Mouse (Mus musculus) lung, embryonic 15.5 days (tissue): ENCODE measurements around the gene Sec23ip. TPM values are rescaled to one million over a fixed set of nuclear protein-coding genes. Genes with fewer than 3 reads are reported as not detected.

Source experiments
- ATAC-seq: fragments of 200-750 bp; cut with Nextera tagmentation; 2 replicates; pipeline ENCODE4 v1.8.0; 2017; ENCODE audit warnings: moderate number of reproducible peaks, borderline replicate concordance; ENCODE audit not compliant: low FRiP score, low TSS enrichment; ENCODE audit errors: extremely low read depth
- H3K27ac ChIP-seq: fragments of 300-500 bp; sonication (generic); 2 replicates; pipeline ENCODE4 v1.5.1; 2015; ENCODE audit warnings: moderate library complexity, mild to moderate bottlenecking, inconsistent platforms
- H3K27me3 ChIP-seq: fragments of 300-500 bp; sonication (generic); 2 replicates; pipeline ENCODE4 v1.6.1; 2015; ENCODE audit warnings: inconsistent platforms
- H3K36me3 ChIP-seq: fragments of 300-500 bp; sonication (generic); 2 replicates; pipeline ENCODE4 v1.6.1; 2015; ENCODE audit warnings: inconsistent platforms
- H3K4me1 ChIP-seq: fragments of 300-500 bp; sonication (generic); 2 replicates; pipeline ENCODE4 v1.6.1; 2015; ENCODE audit warnings: inconsistent platforms
- H3K4me2 ChIP-seq: fragments of 300-500 bp; sonication (generic); 2 replicates; pipeline ENCODE4 v1.6.1; 2015; ENCODE audit warnings: inconsistent platforms, mild to moderate bottlenecking, moderate library complexity
- H3K4me3 ChIP-seq: fragments of 300-500 bp; sonication (generic); 2 replicates; pipeline ENCODE4 v1.5.1; 2015; ENCODE audit warnings: mild to moderate bottlenecking, inconsistent platforms
- H3K9ac ChIP-seq: fragments of 300-500 bp; sonication (generic); 2 replicates; pipeline ENCODE4 v1.6.1; 2015; ENCODE audit warnings: inconsistent platforms
- H3K9me3 ChIP-seq: fragments of 300-500 bp; sonication (generic); 2 replicates; pipeline ENCODE4 v1.6.1; 2016; ENCODE audit warnings: inconsistent platforms
- WGBS: fragments of 180-500 bp; shearing (Covaris S2); methylation state at CpG from one replicate; pipeline ENCODE4 v1.1.7; 2015; 5-methylcytosine and 5-hydroxymethylcytosine counted together
- polyA plus RNA-seq: library from polyadenylated mRNA; unstranded; fragments of >200 nt; fragmentation: Nextera tagmentation; extraction: Ambion mirVana; gene quantifications from 2 replicates; pipeline ENCODE4 v1.2.1, GENCODE M21; 2015

Gene Sec23ip
- polyA plus RNA-seq, 1 experiment from 2014 or later: 38.8 TPM

- H3K36me3 ChIP-seq: no peaks in the 10 kb centered on the region
- peak overlapping the region; percentile 91 for H3K27ac ChIP-seq
- H3K4me3 ChIP-seq: peak overlapping the region; percentile 96
- peak overlapping the region; percentile 79 for H3K4me2 ChIP-seq
- 0 out of 2 replicates have a peak, but pooled peaks cover 3% of the 10 kb centered on the region for H3K27me3 ChIP-seq
- under 1% methylated on average over 47 of the region's 80 CpGs for WGBS
- H3K9ac ChIP-seq: peak overlapping the region; percentile 98
- H3K4me1 ChIP-seq: peaks cover 21% of the 10 kb centered on the region
- ATAC-seq: peak; percentile 46
- no peaks in the 10 kb centered on the region for H3K9me3 ChIP-seq
Measured at GRCm38 (mm10) chr7:128739462-128740277, 5.1 kb upstream of the Sec23ip start.

GRCm38 (mm10) chr7:128740334-128740733, 4.4 kb upstream of the Sec23ip start, which contains the start of gene Mcmbp:
Gene Mcmbp, minus strand, starts transcription at chr7:128740495.
- Histone ChIP-seq H3K27me3 (0 out of 2 replicates have a peak, but pooled peaks cover 3% of the 10 kb centered on the region), H3K4me3 (peak within 1 kb of the TSS; percentile 96), H3K36me3 (no peaks in the 10 kb centered on the region), H3K4me2 (peak within 1 kb of the TSS; percentile 79), H3K27ac (peak within 1 kb of the TSS; percentile 91), H3K4me1 (peaks cover 21% of the 10 kb centered on the region), H3K9ac (peak within 1 kb of the TSS; percentile 98), H3K9me3 (no peaks in the 10 kb centered on the region)
- under 1% methylated on average over 31 of the region's 35 CpGs for WGBS
- peak; percentile 90 for ATAC-seq

GRCm38 (mm10) chr7:128743898-128744297, 845 bp upstream of the Sec23ip start:
- Histone ChIP-seq H3K9ac (no peak overlapping the region), H3K27ac (no peak overlapping the region), H3K9me3 (no peaks in the 10 kb centered on the region), H3K4me2 (peak overlapping the region; percentile 76), H3K4me3 (peak overlapping the region; percentile 78), H3K4me1 (peaks cover 36% of the 10 kb centered on the region), H3K36me3 (no peaks in the 10 kb centered on the region), H3K27me3 (0 out of 2 replicates have a peak, but pooled peaks cover 3% of the 10 kb centered on the region)
- 65% methylated on average over 2 of the region's 2 CpGs for WGBS
- ATAC-seq: no peak

GRCm38 (mm10) chr7:128746151-128746550, 1.4 kb downstream of the Sec23ip start:
- H3K9ac ChIP-seq: no peak overlapping the region
- no peaks in the 10 kb centered on the region for H3K9me3 ChIP-seq
- H3K4me3 ChIP-seq: peak overlapping the region; percentile 78
- peaks cover 37% of the 10 kb centered on the region for H3K4me1 ChIP-seq
- peaks cover 13% of the 10 kb centered on the region for H3K36me3 ChIP-seq
- peak overlapping the region; percentile 76 for H3K4me2 ChIP-seq
- H3K27me3 ChIP-seq: 0 out of 2 replicates have a peak, but pooled peaks cover 3% of the 10 kb centered on the region
- 72% methylated on average over 10 of the region's 10 CpGs for WGBS
- H3K27ac ChIP-seq: no peak overlapping the region
- no peak for ATAC-seq

GRCm38 (mm10) chr7:128748758-128749157, 4.0 kb downstream of the Sec23ip start:
- H3K4me2 ChIP-seq: no peak overlapping the region
- no peak overlapping the region for H3K4me3 ChIP-seq
- H3K4me1 ChIP-seq: peaks cover 37% of the 10 kb centered on the region
- WGBS: 53% methylated on average over 3 of the region's 3 CpGs
- no peak overlapping the region for H3K27ac ChIP-seq
- H3K27me3 ChIP-seq: 0 out of 2 replicates have a peak, but pooled peaks cover under 1% of the 10 kb centered on the region
- H3K9ac ChIP-seq: no peak overlapping the region
- ATAC-seq: peak; percentile 16; the same call in 1 of the 2 replicates
- H3K36me3 ChIP-seq: peaks cover 35% of the 10 kb centered on the region
- no peaks in the 10 kb centered on the region for H3K9me3 ChIP-seq

GRCm38 (mm10) chr7:128750296-128750695, 5.6 kb downstream of the Sec23ip start:
- Histone ChIP-seq H3K4me1 (peaks cover 32% of the 10 kb centered on the region), H3K27ac (no peak overlapping the region), H3K9me3 (no peaks in the 10 kb centered on the region), H3K4me2 (no peak overlapping the region), H3K27me3 (no peaks in the 10 kb centered on the region), H3K4me3 (no peak overlapping the region), H3K9ac (no peak overlapping the region), H3K36me3 (peaks cover 50% of the 10 kb centered on the region)
- 86% methylated on average over 9 of the region's 9 CpGs for WGBS
- no peak for ATAC-seq

GRCm38 (mm10) chr7:128752012-128752411, 7.3 kb downstream of the Sec23ip start:
- H3K4me2 ChIP-seq: no peak overlapping the region
- H3K9me3 ChIP-seq: no peaks in the 10 kb centered on the region
- H3K27ac ChIP-seq: no peak overlapping the region
- H3K36me3 ChIP-seq: peaks cover 66% of the 10 kb centered on the region
- no peak for ATAC-seq
- peaks cover 17% of the 10 kb centered on the region for H3K4me1 ChIP-seq
- no peak overlapping the region for H3K4me3 ChIP-seq
- WGBS: 78% methylated on average over 4 of the region's 4 CpGs
- H3K9ac ChIP-seq: no peak overlapping the region
- no peaks in the 10 kb centered on the region for H3K27me3 ChIP-seq

- no peak overlapping the region for H3K27ac ChIP-seq
- no peak overlapping the region for H3K4me3 ChIP-seq
- no peaks in the 10 kb centered on the region for H3K27me3 ChIP-seq
- 100% methylated on average over 1 of the region's 1 CpGs for WGBS
- H3K9me3 ChIP-seq: no peaks in the 10 kb centered on the region
- H3K4me2 ChIP-seq: no peak overlapping the region
- ATAC-seq: no peak
- no peak overlapping the region for H3K9ac ChIP-seq
- no peaks in the 10 kb centered on the region for H3K4me1 ChIP-seq
- H3K36me3 ChIP-seq: peaks cover 92% of the 10 kb centered on the region
Measured at GRCm38 (mm10) chr7:128755396-128755795, 10.7 kb downstream of the Sec23ip start.

- no peak overlapping the region for H3K4me3 ChIP-seq
- H3K36me3 ChIP-seq: peaks cover 91% of the 10 kb centered on the region
- H3K27me3 ChIP-seq: no peaks in the 10 kb centered on the region
- no peak for ATAC-seq
- no peak overlapping the region for H3K9ac ChIP-seq
- no peaks in the 10 kb centered on the region for H3K4me1 ChIP-seq
- H3K27ac ChIP-seq: no peak overlapping the region
- WGBS: 74% methylated on average over 4 of the region's 4 CpGs
- no peak overlapping the region for H3K4me2 ChIP-seq
- H3K9me3 ChIP-seq: no peaks in the 10 kb centered on the region
Measured at GRCm38 (mm10) chr7:128758948-128759347, 14.2 kb downstream of the Sec23ip start.

GRCm38 (mm10) chr7:128766696-128767095, 22.0 kb downstream of the Sec23ip start:
- Histone ChIP-seq H3K9ac (no peak overlapping the region), H3K4me1 (no peaks in the 10 kb centered on the region), H3K4me3 (no peak overlapping the region), H3K27me3 (no peaks in the 10 kb centered on the region), H3K27ac (no peak overlapping the region), H3K4me2 (no peak overlapping the region), H3K9me3 (no peaks in the 10 kb centered on the region), H3K36me3 (peaks cover 85% of the 10 kb centered on the region)
- ATAC-seq: no peak

- H3K4me3 ChIP-seq: no peak overlapping the region
- no peak overlapping the region for H3K4me2 ChIP-seq
- H3K27me3 ChIP-seq: no peaks in the 10 kb centered on the region
- H3K36me3 ChIP-seq: peaks cover 89% of the 10 kb centered on the region
- H3K9ac ChIP-seq: no peak overlapping the region
- no peaks in the 10 kb centered on the region for H3K9me3 ChIP-seq
- H3K4me1 ChIP-seq: no peaks in the 10 kb centered on the region
- 80% methylated on average over 6 of the region's 6 CpGs for WGBS
- no peak overlapping the region for H3K27ac ChIP-seq
- no peak for ATAC-seq
Measured at GRCm38 (mm10) chr7:128777201-128777600, 32.5 kb downstream of the Sec23ip start.

GRCm38 (mm10) chr7:128779305-128779704, 34.6 kb downstream of the Sec23ip start:
- Histone ChIP-seq H3K4me2 (no peak overlapping the region), H3K9me3 (no peaks in the 10 kb centered on the region), H3K36me3 (peaks cover 77% of the 10 kb centered on the region), H3K27ac (no peak overlapping the region), H3K4me1 (no peaks in the 10 kb centered on the region), H3K27me3 (no peaks in the 10 kb centered on the region), H3K4me3 (no peak overlapping the region), H3K9ac (no peak overlapping the region)
- no peak for ATAC-seq
- 48% methylated on average over 6 of the region's 6 CpGs for WGBS
